Mouse (Mus musculus) heart, embryonic 16.5 days (tissue): ENCODE results near the gene Lrrc75a. TPM values are rescaled to one million over a fixed set of nuclear protein-coding genes. Genes with fewer than 3 reads are reported as not detected.

ENCODE experiments used
- ATAC-seq: fragments of 200-750 bp; cut with Nextera tagmentation; replicated peaks from 2 replicates; pipeline ENCODE4 v1.8.0; 2017; ENCODE audit warnings: moderate number of reproducible peaks; ENCODE audit not compliant: insufficient read depth, low FRiP score; ENCODE audit errors: extremely low read depth
- H3K27ac ChIP-seq: fragments of 300-500 bp; sonication (generic); 2 replicates; pipeline ENCODE4 v1.5.1; 2014; ENCODE audit warnings: mild to moderate bottlenecking, low read length, control low read depth, moderate library complexity
- H3K27me3 ChIP-seq: fragments of 300-500 bp; sonication (generic); 2 replicates; pipeline ENCODE4 v1.6.1; 2014; ENCODE audit warnings: low read length, mixed read lengths; ENCODE audit not compliant: control insufficient read depth, insufficient read depth
- H3K36me3 ChIP-seq: fragments of 300-500 bp; sonication (generic); 2 replicates; pipeline ENCODE4 v1.6.1; 2014; ENCODE audit not compliant: control insufficient read depth, insufficient read depth
- H3K4me1 ChIP-seq: fragments of 300-500 bp; sonication (generic); 2 replicates; pipeline ENCODE4 v1.6.1; 2014; ENCODE audit warnings: low read length, mixed read lengths; ENCODE audit not compliant: control insufficient read depth, insufficient read depth
- H3K4me2 ChIP-seq: fragments of 300-500 bp; sonication (generic); 2 replicates; pipeline ENCODE4 v1.6.1; 2014; ENCODE audit warnings: low read depth, mild to moderate bottlenecking, control low read depth, low read length
- H3K4me3 ChIP-seq: fragments of 300-500 bp; sonication (generic); 2 replicates; pipeline ENCODE4 v1.5.1; 2014; ENCODE audit warnings: mild to moderate bottlenecking, control low read depth, low read length
- H3K9ac ChIP-seq: fragments of 300-500 bp; sonication (generic); 2 replicates; pipeline ENCODE4 v1.6.1; 2014; ENCODE audit warnings: low read length, control low read depth
- H3K9me3 ChIP-seq: fragments of 300-500 bp; sonication (generic); replicated peaks from 2 replicates; pipeline ENCODE4 v1.6.1; 2016; ENCODE audit warnings: low read length; ENCODE audit not compliant: control insufficient read depth
- WGBS: fragments of 180-500 bp; shearing (Covaris S2); extraction: QIAGEN DNeasy Blood & Tissue Kit; methylation state at CpG from one replicate; pipeline ENCODE4 v1.1.7; 2014; 5-methylcytosine and 5-hydroxymethylcytosine counted together
- polyA plus RNA-seq: library from polyadenylated mRNA; unstranded; fragments of >200 nt; fragmentation: Nextera tagmentation; extraction: Ambion mirVana; gene quantifications from 2 replicates; pipeline ENCODE4 v1.2.1, GENCODE M21; 2015

Gene Lrrc75a
- polyA plus RNA-seq, 1 experiment from 2014 or later = 11.4 TPM

- no peak for ATAC-seq
- H3K9ac ChIP-seq = peak overlapping the region; percentile 32; the same call in 1 of the 2 replicates
- 9% methylated on average over 9 of the region's 9 CpGs for WGBS
- H3K9me3 ChIP-seq = no peaks in the 10 kb centered on the region
- peaks cover 54% of the 10 kb centered on the region for H3K4me1 ChIP-seq
- 0 out of 2 replicates have a peak, but pooled peaks cover 5% of the 10 kb centered on the region for H3K36me3 ChIP-seq
- H3K27me3 ChIP-seq = no peaks in the 10 kb centered on the region
- H3K27ac ChIP-seq = peak overlapping the region; percentile 41; the same call in 1 of the 2 replicates
- peak overlapping the region; percentile 36 for H3K4me2 ChIP-seq
- H3K4me3 ChIP-seq = no peak overlapping the region
Measured at GRCm38 (mm10) chr11:62629352-62630224, 18.7 kb downstream of the Lrrc75a start.

GRCm38 (mm10) chr11:62624341-62625291 lies 23.7 kb downstream of the Lrrc75a start:
- no peak overlapping the region for H3K4me2 ChIP-seq
- no peaks in the 10 kb centered on the region for H3K9me3 ChIP-seq
- H3K9ac ChIP-seq = no peak overlapping the region
- H3K4me3 ChIP-seq = no peak overlapping the region
- peak overlapping the region; percentile 30 for H3K27ac ChIP-seq
- peaks cover 38% of the 10 kb centered on the region for H3K4me1 ChIP-seq
- H3K36me3 ChIP-seq = 0 out of 2 replicates have a peak, but pooled peaks cover 5% of the 10 kb centered on the region
- ATAC-seq = peak; percentile 34
- H3K27me3 ChIP-seq = no peaks in the 10 kb centered on the region
- 32% methylated on average over 10 of the region's 10 CpGs for WGBS

GRCm38 (mm10) chr11:62622850-62623249 lies 25.5 kb downstream of the Lrrc75a start:
- Histone ChIP-seq H3K27me3 (no peaks in the 10 kb centered on the region), H3K4me3 (no peak overlapping the region), H3K4me1 (peaks cover 23% of the 10 kb centered on the region), H3K9me3 (no peaks in the 10 kb centered on the region), H3K27ac (no peak overlapping the region), H3K36me3 (peaks cover 13% of the 10 kb centered on the region; the same call in 1 of the 2 replicates), H3K4me2 (no peak overlapping the region), H3K9ac (no peak overlapping the region)
- 73% methylated on average over 4 of the region's 4 CpGs for WGBS
- ATAC-seq = no peak

- ATAC-seq = no peak
- 78% methylated on average over 4 of the region's 4 CpGs for WGBS
- no peak overlapping the region for H3K4me2 ChIP-seq
- H3K27ac ChIP-seq = 0 out of 2 replicates have a peak overlapping the region, but pooled peaks have one; percentile 4
- peaks cover 20% of the 10 kb centered on the region for H3K4me1 ChIP-seq
- no peak overlapping the region for H3K9ac ChIP-seq
- H3K27me3 ChIP-seq = no peaks in the 10 kb centered on the region
- H3K4me3 ChIP-seq = no peak overlapping the region
- H3K9me3 ChIP-seq = no peaks in the 10 kb centered on the region
- H3K36me3 ChIP-seq = peaks cover 21% of the 10 kb centered on the region
Measured at GRCm38 (mm10) chr11:62621586-62622283, 26.6 kb downstream of the Lrrc75a start.

- no peak overlapping the region for H3K4me2 ChIP-seq
- H3K27me3 ChIP-seq = no peaks in the 10 kb centered on the region
- H3K4me1 ChIP-seq = peaks cover 19% of the 10 kb centered on the region
- no peak overlapping the region for H3K4me3 ChIP-seq
- ATAC-seq = no peak
- peaks cover 18% of the 10 kb centered on the region for H3K36me3 ChIP-seq
- H3K27ac ChIP-seq = no peak overlapping the region
- H3K9ac ChIP-seq = no peak overlapping the region
- WGBS = 86% methylated on average over 8 of the region's 8 CpGs
- no peaks in the 10 kb centered on the region for H3K9me3 ChIP-seq
Measured at GRCm38 (mm10) chr11:62621079-62621478, 27.2 kb downstream of the Lrrc75a start.

GRCm38 (mm10) chr11:62615456-62615855 lies 32.9 kb downstream of the Lrrc75a start:
- no peak overlapping the region for H3K4me2 ChIP-seq
- WGBS = 85% methylated on average over 4 of the region's 4 CpGs
- H3K4me1 ChIP-seq = peaks cover 8% of the 10 kb centered on the region
- H3K9ac ChIP-seq = no peak overlapping the region
- no peak overlapping the region for H3K4me3 ChIP-seq
- H3K27ac ChIP-seq = no peak overlapping the region
- H3K27me3 ChIP-seq = no peaks in the 10 kb centered on the region
- H3K9me3 ChIP-seq = no peaks in the 10 kb centered on the region
- H3K36me3 ChIP-seq = peaks cover 24% of the 10 kb centered on the region
- no peak for ATAC-seq

- H3K4me2 ChIP-seq = no peak overlapping the region
- H3K4me3 ChIP-seq = no peak overlapping the region
- no peaks in the 10 kb centered on the region for H3K27me3 ChIP-seq
- peaks cover 24% of the 10 kb centered on the region for H3K36me3 ChIP-seq
- H3K9me3 ChIP-seq = no peaks in the 10 kb centered on the region
- H3K9ac ChIP-seq = no peak overlapping the region
- H3K4me1 ChIP-seq = peaks cover 8% of the 10 kb centered on the region
- H3K27ac ChIP-seq = no peak overlapping the region
- no peak for ATAC-seq
- WGBS = 84% methylated on average over 8 of the region's 8 CpGs
Measured at GRCm38 (mm10) chr11:62614876-62615410, 33.4 kb downstream of the Lrrc75a start.

- H3K27me3 ChIP-seq = no peaks in the 10 kb centered on the region
- peaks cover 16% of the 10 kb centered on the region for H3K36me3 ChIP-seq
- H3K4me1 ChIP-seq = peaks cover 8% of the 10 kb centered on the region
- no peak overlapping the region for H3K4me3 ChIP-seq
- peak overlapping the region; percentile 47 for H3K4me2 ChIP-seq
- peak; percentile 87 for ATAC-seq
- H3K27ac ChIP-seq = peak overlapping the region; percentile 51
- H3K9ac ChIP-seq = peak overlapping the region; percentile 39; the same call in 1 of the 2 replicates
- no peaks in the 10 kb centered on the region for H3K9me3 ChIP-seq
- WGBS = 24% methylated on average over 19 of the region's 19 CpGs
Measured at GRCm38 (mm10) chr11:62613657-62614365, 34.5 kb downstream of the Lrrc75a start.
